Mouse (Mus musculus) C2C12 (cell line): Measurements from ENCODE around the gene Gm11634. TPM values are rescaled to one million over a fixed set of nuclear protein-coding genes. Genes with fewer than 3 reads are reported as not detected.
A peak's percentile ranks its signal among the peaks of the same experiment; 100 is the strongest.
"Not testable (repeated sequence)": the region's sequence is repeated elsewhere in the genome, so short reads cannot be mapped to it uniquely, and the experiment has no call there.

Source experiments
- H3K27me3 ChIP-seq: one replicate; pipeline ENCODE4 v1.6.1; 2011; ENCODE audit not compliant: control insufficient read depth, insufficient read depth, insufficient read length
- H3K36me3 ChIP-seq: one replicate; pipeline ENCODE4 v1.6.1; 2011; ENCODE audit not compliant: control insufficient read depth, insufficient read depth
- H3K4me3 ChIP-seq: one replicate; pipeline ENCODE4 v1.5.1; 2011; ENCODE audit warnings: mild to moderate bottlenecking, control low read depth; ENCODE audit not compliant: poor library complexity, insufficient read depth, severe bottlenecking
- H3K79me2 ChIP-seq: one replicate; pipeline ENCODE4 v1.6.1; 2011; ENCODE audit not compliant: control insufficient read depth, insufficient read depth
- H3K79me3 ChIP-seq: one replicate; pipeline ENCODE4 v1.6.1; 2011; ENCODE audit warnings: low read depth, control low read depth
- H3ac ChIP-seq: one replicate; pipeline ENCODE3; 2011; ENCODE audit warnings: low read depth; ENCODE audit not compliant: control insufficient read depth, insufficient read length
- CEBPB ChIP-seq: IDR thresholded peaks from one replicate; pipeline ENCODE4 v1.6.1; 2011; ENCODE audit warnings: low read depth, mild to moderate bottlenecking, control low read depth, moderate library complexity
- CTCF ChIP-seq: IDR thresholded peaks from one replicate; pipeline ENCODE4 v1.5.1; 2011; ENCODE audit not compliant: control insufficient read depth, insufficient read depth, insufficient read length
- FOSL1 ChIP-seq: IDR thresholded peaks from one replicate; pipeline ENCODE4 v1.8.0; 2011; ENCODE audit warnings: mild to moderate bottlenecking, low read length; ENCODE audit not compliant: poor library complexity, insufficient read depth, severe bottlenecking
- MAX ChIP-seq: IDR thresholded peaks from one replicate; pipeline ENCODE4 v1.6.1; 2011; ENCODE audit warnings: mild to moderate bottlenecking, control low read depth
- MYOD1 ChIP-seq: IDR thresholded peaks from one replicate; pipeline ENCODE4 v1.6.1; 2011; ENCODE audit warnings: low read depth; ENCODE audit not compliant: control insufficient read depth, insufficient read length
- MYOG ChIP-seq: IDR thresholded peaks from one replicate; pipeline ENCODE4 v1.6.1; 2011; ENCODE audit not compliant: control insufficient read depth, insufficient read length; ENCODE audit errors: extremely low read depth
- USF1 ChIP-seq: IDR thresholded peaks from one replicate; pipeline ENCODE4 v1.6.1; 2011; ENCODE audit warnings: low read depth, mild to moderate bottlenecking, control low read depth, moderate library complexity
- polyA plus RNA-seq: library from polyadenylated mRNA; unstranded; fragments of >200 nt; fragmentation: generic; extraction: Trizol; gene quantifications from one replicate; pipeline ENCODE4 v1.2.1, GENCODE M21; 2012; ENCODE audit warnings: missing spikeins

Gm11634 gene
- polyA plus RNA-seq, 1 experiment = not detected

DNA sequence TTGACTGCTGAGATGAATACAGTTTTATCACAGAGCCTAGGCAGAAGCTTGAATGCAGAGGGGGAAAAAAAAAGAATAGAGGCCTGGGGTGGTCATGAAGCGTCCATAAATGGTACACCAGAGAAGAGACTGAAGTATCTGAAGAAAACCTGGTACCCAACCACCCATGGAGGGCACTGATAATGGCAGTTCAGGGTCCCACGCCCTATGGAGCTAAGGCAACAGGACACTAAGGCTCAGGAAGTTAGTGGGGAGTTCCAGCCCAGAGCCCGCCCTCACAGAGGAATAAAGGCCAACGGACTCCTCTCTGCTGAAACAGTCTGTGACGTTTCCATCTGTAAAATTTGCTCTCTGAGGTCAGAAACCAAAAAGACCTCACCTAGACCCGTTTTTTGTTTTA is 16.3 kb upstream of the Gm11634 start:
- Histone ChIP-seq H3K36me3 (no peaks in the 10 kb centered on the region), H3K79me3 (no peaks in the 10 kb centered on the region), H3ac (no peak overlapping the region)

DNA sequence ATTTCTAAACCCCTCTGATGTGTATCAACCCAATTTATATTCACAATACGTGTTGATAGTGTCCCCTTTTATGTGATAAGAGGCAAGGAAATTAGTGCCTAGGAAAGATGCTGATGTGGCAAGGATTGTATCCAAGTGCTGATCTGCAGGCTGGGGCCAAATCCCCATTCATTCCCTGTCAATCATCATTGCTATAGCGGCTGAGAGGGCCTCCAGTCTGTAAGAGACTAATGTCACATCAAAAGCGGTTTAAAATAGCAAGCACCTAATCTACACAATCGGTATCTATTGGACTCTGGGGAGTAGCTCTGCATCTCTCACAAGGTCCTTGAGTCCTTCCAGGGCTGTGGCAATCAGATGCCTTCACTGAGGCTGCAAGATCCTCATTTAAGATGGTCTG is 15.1 kb upstream of the Gm11634 start:
- Histone ChIP-seq H3K36me3 (no peaks in the 10 kb centered on the region), H3K79me3 (no peaks in the 10 kb centered on the region), H3K27me3 (peaks cover 3% of the 10 kb centered on the region), H3K79me2 (no peaks in the 10 kb centered on the region), H3ac (no peak overlapping the region), H3K4me3 (no peak overlapping the region)
- no peak for TF ChIP-seq CTCF
- no peak for TF ChIP-seq MYOG
- TF ChIP-seq MYOD1 = no peak
- TF ChIP-seq CEBPB = no peak
- no peak for TF ChIP-seq MAX
- no peak for TF ChIP-seq USF1
- TF ChIP-seq FOSL1 = no peak

More for the DNA sequence above, 16.3 kb upstream of the Gm11634 start:
- Histone ChIP-seq H3K27me3 (peaks cover 3% of the 10 kb centered on the region), H3K79me2 (no peaks in the 10 kb centered on the region), H3K4me3 (no peak overlapping the region)
- no peak for TF ChIP-seq USF1
- no peak for TF ChIP-seq MYOG
- TF ChIP-seq MAX = no peak
- TF ChIP-seq CTCF = no peak
- no peak for TF ChIP-seq FOSL1
- no peak for TF ChIP-seq CEBPB
- no peak for TF ChIP-seq MYOD1

DNA sequence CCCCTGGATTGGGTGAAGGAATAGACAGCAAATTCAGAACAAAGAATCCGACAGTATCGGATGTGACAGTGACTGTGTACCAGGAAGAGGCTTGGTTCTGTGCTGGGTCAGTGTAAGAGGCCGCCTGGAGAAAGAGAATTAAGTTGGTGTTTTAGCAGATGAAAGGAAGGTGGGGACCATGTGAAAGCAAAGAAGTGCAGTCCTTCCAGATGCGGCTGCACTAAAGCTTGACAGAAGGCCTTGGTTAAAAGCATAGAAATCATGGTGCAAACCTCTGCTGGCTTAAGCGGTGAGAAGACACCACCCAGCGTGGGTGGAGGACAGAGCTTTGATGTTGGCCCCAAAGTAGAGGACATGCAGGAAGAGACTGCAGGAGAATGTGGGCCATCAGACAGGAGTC is 14.5 kb upstream of the Gm11634 start:
- H3K79me3 ChIP-seq = no peaks in the 10 kb centered on the region
- no peak overlapping the region for H3ac ChIP-seq
- no peaks in the 10 kb centered on the region for H3K79me2 ChIP-seq
- TF ChIP-seq FOSL1 (no peak), MAX (no peak), MYOG (no peak), USF1 (no peak)
- no peak overlapping the region for H3K4me3 ChIP-seq
- no peaks in the 10 kb centered on the region for H3K36me3 ChIP-seq
- H3K27me3 ChIP-seq = peaks cover 3% of the 10 kb centered on the region

DNA sequence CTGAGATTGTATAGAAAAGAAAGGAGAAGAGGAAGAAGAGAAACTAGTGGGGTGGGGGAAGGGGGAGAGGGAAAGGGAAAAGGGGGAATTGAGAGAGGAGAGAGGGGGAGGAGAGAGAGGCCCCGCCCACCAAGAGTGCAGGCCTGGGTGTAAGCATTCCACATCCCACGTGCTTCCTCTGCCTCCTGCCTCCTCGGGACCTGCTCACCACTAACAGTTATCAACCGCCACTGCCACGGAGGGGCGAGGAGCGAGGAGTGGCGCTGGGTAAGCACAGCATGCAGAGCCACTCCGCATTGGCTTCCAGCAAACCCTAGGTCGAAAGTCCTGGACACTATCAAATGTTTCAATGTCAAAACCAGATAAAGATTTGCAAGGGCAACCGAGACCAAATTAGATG is 11.4 kb upstream of the Gm11634 start:
- Histone ChIP-seq H3K4me3 (no peak overlapping the region), H3K36me3 (no peaks in the 10 kb centered on the region), H3K79me3 (no peaks in the 10 kb centered on the region), H3ac (no peak overlapping the region), H3K27me3 (peaks cover 3% of the 10 kb centered on the region), H3K79me2 (no peaks in the 10 kb centered on the region)
- TF ChIP-seq MYOD1 (no peak), USF1 (no peak), CTCF (no peak), MAX (no peak), FOSL1 (no peak)

DNA sequence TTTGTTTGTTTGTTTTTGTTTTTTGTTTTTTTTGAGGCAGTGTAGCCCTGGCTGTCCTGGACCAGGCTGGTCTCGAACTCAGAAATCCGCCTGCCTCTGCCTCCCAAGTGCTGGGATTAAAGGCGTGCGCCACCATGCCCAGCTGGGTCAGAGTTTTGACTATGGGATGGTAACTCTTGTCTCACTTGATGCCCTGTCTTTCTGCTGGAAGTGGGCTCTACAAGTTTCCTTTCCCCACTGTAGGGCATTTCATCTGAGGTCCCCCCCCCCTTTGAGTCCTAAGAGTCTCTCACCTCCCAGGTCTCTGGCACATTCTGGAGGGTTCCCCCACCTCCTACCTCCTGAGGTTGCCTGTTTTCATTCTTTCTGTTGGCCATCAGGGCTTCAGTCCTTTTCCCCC is 8.1 kb upstream of the Gm11634 start:
- not testable (repeated sequence) for H3K79me2 ChIP-seq, H3K79me3 ChIP-seq, H3ac ChIP-seq, H3K36me3 ChIP-seq, H3K27me3 ChIP-seq, H3K4me3 ChIP-seq

DNA sequence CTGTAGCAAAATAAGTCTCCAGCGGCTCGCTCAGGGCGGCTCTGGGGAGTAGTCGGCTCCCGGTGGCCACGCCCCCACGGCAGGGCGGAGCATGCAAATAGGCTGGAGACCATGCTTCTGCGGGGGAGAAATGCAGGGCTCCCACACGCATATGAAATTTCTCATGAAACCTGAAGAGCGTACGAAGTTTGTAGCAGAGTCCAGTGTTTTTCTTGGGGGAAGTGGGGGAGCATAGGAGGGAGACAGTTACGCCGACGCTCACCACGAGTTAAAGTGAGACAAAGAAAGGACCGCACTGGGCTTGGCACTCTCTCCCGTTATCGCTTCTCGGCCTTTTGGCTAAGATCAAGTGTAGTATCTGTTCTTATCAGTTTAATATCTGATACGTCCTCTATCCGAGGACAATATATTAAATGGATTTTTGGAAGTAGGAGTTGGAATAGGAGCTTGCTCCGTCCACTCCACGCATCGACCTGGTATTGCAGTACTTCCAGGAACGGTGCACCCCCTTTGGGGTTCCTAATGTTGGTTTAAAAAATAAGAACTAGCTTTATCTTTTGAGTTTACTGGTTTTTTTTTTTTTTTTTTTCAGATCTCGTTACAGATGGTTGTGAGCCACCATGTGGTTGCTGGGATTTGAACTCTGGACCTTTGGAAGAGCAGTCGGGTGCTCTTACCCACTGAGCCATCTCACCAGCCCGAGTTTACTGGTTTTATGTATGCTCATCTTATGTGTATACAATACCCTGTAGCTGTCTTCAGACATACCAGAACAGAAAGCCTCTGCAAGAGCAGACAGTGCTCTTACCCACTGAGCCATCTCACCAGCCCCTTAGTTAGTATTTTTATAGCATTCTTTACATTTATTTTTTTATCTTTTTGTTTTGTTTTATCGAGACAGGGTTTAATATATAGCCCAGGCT is 5.7 kb upstream of the Gm11634 start:
- not testable (repeated sequence) for H3K27me3 ChIP-seq, H3K79me2 ChIP-seq, H3K79me3 ChIP-seq, H3K36me3 ChIP-seq, H3K4me3 ChIP-seq
- H3ac ChIP-seq = peak overlapping the region; percentile 35

DNA sequence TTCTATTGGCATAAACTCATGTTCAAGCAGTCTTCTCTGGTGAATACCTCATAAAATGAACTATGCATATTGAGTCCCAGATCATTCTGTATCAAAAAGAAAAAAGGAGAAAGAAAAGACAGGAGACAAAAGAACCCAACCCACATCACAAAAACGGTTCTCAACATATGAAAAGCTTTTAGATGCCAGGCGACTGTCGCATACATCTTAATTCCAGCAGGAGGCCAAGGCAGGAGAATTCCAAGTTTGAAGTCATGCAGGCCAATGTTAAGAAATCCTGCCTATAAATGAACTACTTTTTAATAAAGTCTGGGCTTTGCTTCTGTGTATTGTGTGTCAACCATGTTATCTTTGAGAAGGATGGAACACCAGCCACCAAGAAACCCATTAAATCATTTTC is 5.1 kb upstream of the Gm11634 start:
- no peak for TF ChIP-seq MAX
- TF ChIP-seq MYOG = no peak
- TF ChIP-seq CTCF = no peak
- TF ChIP-seq USF1 = no peak
- TF ChIP-seq MYOD1 = no peak
- no peak for TF ChIP-seq CEBPB
- TF ChIP-seq FOSL1 = no peak
- H3K79me2 ChIP-seq = no peaks in the 10 kb centered on the region
- no peaks in the 10 kb centered on the region for H3K79me3 ChIP-seq
- no peak overlapping the region for H3ac ChIP-seq
- H3K36me3 ChIP-seq = no peaks in the 10 kb centered on the region
- no peak overlapping the region for H3K4me3 ChIP-seq
- H3K27me3 ChIP-seq = peaks cover 7% of the 10 kb centered on the region
